Mouse (Mus musculus) layer of hippocampus, adult 9-11 months (tissue): ENCODE measurements at regions not wholly inside any gene's neighbourhood (a gene's known extent, or its start where the extent isn't known, plus 50 kb on each side); places are given as distances from the start of the nearest gene placed in this dataset.

Experiments used
- DNase-seq: peaks from one replicate; pipeline ENCODE4 v3.0.0; 2022

- DNase-seq = no peak
Measured at GRCm38 (mm10) chr4:26637859-26638258, 291.2 kb upstream of the Manea start.

GRCm38 (mm10) chr4:26630553-26631206 lies 284.0 kb upstream of the Manea start:
- DNase-seq = no peak

- DNase-seq = peak; percentile 11
Measured at GRCm38 (mm10) chr4:26629710-26630109, 283.0 kb upstream of the Manea start.

GRCm38 (mm10) chr4:26627744-26628143 lies 281.1 kb upstream of the Manea start:
- DNase-seq = peak; percentile 13

- peak; percentile 9 for DNase-seq
Measured at GRCm38 (mm10) chr4:26589081-26589869, 242.6 kb upstream of the Manea start.

GRCm38 (mm10) chr4:26555690-26556089 lies 209.0 kb upstream of the Manea start:
- DNase-seq = no peak

- no peak for DNase-seq
Measured at GRCm38 (mm10) chr4:26543833-26544232, 197.1 kb upstream of the Manea start.

GRCm38 (mm10) chr4:26542511-26542910 lies 195.8 kb upstream of the Manea start:
- DNase-seq = no peak

GRCm38 (mm10) chr4:26508004-26508403 lies 161.3 kb upstream of the Manea start:
- DNase-seq = no peak

- peak; percentile 11 for DNase-seq
Measured at GRCm38 (mm10) chr4:26494262-26494661, 147.6 kb upstream of the Manea start.

- no peak for DNase-seq
Measured at GRCm38 (mm10) chr4:26474913-26475312, 128.2 kb upstream of the Manea start.

- no peak for DNase-seq
Measured at GRCm38 (mm10) chr4:26441533-26441932, 94.8 kb upstream of the Manea start.

- DNase-seq = no peak
Measured at GRCm38 (mm10) chr4:26422084-26422483, 75.4 kb upstream of the Manea start.

- DNase-seq = no peak
Measured at GRCm38 (mm10) chr4:26404266-26404665, 57.6 kb upstream of the Manea start.

- no peak for DNase-seq
Measured at GRCm38 (mm10) chr4:26402213-26402612, 55.5 kb upstream of the Manea start.
